12 mouse cellular contexts compared by ENCODE assay signal in the genomic region with DNA sequence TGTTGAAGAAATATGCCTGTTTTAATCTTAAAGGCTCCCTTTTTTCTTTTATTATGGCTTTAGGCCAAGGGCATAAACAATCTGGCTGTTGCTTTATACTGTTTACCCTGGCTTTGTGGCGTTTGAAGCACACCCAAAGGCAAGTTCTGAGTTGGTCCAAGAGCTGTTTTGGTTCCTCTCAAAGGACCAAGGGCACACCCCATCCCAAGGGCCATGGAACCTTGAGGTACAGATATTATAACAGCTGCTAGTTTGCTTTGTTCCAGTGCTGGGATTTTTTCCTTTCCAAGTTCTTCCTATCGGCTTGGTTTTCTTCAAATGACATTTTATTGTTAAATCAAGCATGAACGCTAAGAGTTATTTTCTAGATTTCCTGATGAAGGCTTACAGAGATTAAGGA. TPM values are rescaled to one million over a fixed set of nuclear protein-coding genes. Genes with fewer than 3 reads are reported as not detected.
"Had no signal": no experiment of that assay in that cellular context is flagged by ENCODE, and none has a peak within 500 bp of the region (broad histone marks: within the 10 kb centered on the region; RNA-seq: fewer than 3 reads in every experiment).

No protein-coding gene starts in this region.

- H3K9ac ChIP-seq: limb, embryonic 13.5 days; liver, embryonic 14.5 days; neural tube, embryonic 13.5 days had no signal

- H3K4me2 ChIP-seq: limb, embryonic 13.5 days; neural tube, embryonic 13.5 days had no signal

- DNase-seq: left cerebral cortex, postnatal 4 days; lung, adult 18-20 months; lung, postnatal 4 days; thymus, adult 18-20 months; thymus, postnatal 25 days had no signal

- H3K36me3 ChIP-seq: limb, embryonic 13.5 days; midbrain, embryonic 10.5 days; neural tube, embryonic 13.5 days had no signal

- ATAC-seq: lung, postnatal 0 days; midbrain, embryonic 16.5 days had no signal

- H3K27ac ChIP-seq: limb, embryonic 13.5 days; liver, embryonic 14.5 days; midbrain, embryonic 10.5 days; neural tube, embryonic 13.5 days had no signal

- H3K27me3 ChIP-seq: limb, embryonic 13.5 days; neural tube, embryonic 13.5 days had no signal

- H3K9me3 ChIP-seq: limb, embryonic 13.5 days; midbrain, embryonic 10.5 days; neural tube, embryonic 13.5 days had no signal

- H3K4me1 ChIP-seq: midbrain, embryonic 10.5 days; neural tube, embryonic 13.5 days had no signal

- H3K4me3 ChIP-seq: limb, embryonic 13.5 days; midbrain, embryonic 10.5 days; neural tube, embryonic 13.5 days had no signal

RNA-seq across cellular contexts. Expression of gene Aox3, which starts 47.3 kb away (rescaled TPM):
- polyA plus RNA-seq: large intestine, adult 2 months had no signal
